Mouse (Mus musculus) MEL (cell line): ENCODE data around the gene Nmrk2. TPM values are rescaled to one million over a fixed set of nuclear protein-coding genes. Genes with fewer than 3 reads are reported as not detected.
A peak's percentile ranks its signal among the peaks of the same experiment; 100 is the strongest.

Source experiments
- DNase-seq: peaks from one replicate; pipeline ENCODE4 v3.0.0; 2011; ENCODE audit warnings: low read depth, low spot score
- H3K27ac ChIP-seq: 2 replicates; pipeline ENCODE4 v1.5.1; 2012; ENCODE audit warnings: low read depth, mild to moderate bottlenecking, control low read depth, low read length, moderate library complexity; ENCODE audit not compliant: control insufficient read depth
- H3K27me3 ChIP-seq, 2 experiments: fragments of 150-350 bp in 1 of 2; sonication (generic) in 1 of 2; 2 replicates each; pipeline ENCODE4 v1.6.1; 2012; ENCODE audit warnings: low read length in 2 of 2, mild to moderate bottlenecking in 2 of 2, improper control_type of control experiment in 1 of 2, moderate library complexity in 1 of 2; ENCODE audit not compliant: insufficient read depth in 2 of 2, control insufficient read depth in 1 of 2
- H3K36me3 ChIP-seq, 2 experiments: 2 replicates each; pipeline ENCODE4 v1.6.1; 2012 to 2014; ENCODE audit warnings: low read length in 2 of 2, improper control_type of control experiment in 1 of 2, inconsistent platforms in 1 of 2, mild to moderate bottlenecking in 1 of 2; ENCODE audit not compliant: insufficient read depth in 2 of 2, control insufficient read depth in 1 of 2
- H3K4me1 ChIP-seq, 2 experiments: fragments of 150-350 bp in 1 of 2; sonication (generic) in 1 of 2; 2 replicates each; pipeline ENCODE4 v1.6.1; 2012; ENCODE audit warnings: low read length in 2 of 2, improper control_type of control experiment in 1 of 2, mild to moderate bottlenecking in 1 of 2; ENCODE audit not compliant: insufficient read depth in 2 of 2, control insufficient read depth in 1 of 2
- H3K4me3 ChIP-seq, 2 experiments: fragments of 150-350 bp in 1 of 2; sonication (generic) in 1 of 2; 2 replicates each; pipeline ENCODE4 v1.5.1; 2012; ENCODE audit warnings: low read depth in 2 of 2, low read length in 2 of 2, mild to moderate bottlenecking in 2 of 2, moderate library complexity in 2 of 2, control low read depth in 1 of 2, improper control_type of control experiment in 1 of 2; ENCODE audit not compliant: control insufficient read depth in 1 of 2, insufficient read depth in 1 of 2
- H3K79me2 ChIP-seq: 2 replicates; pipeline ENCODE4 v1.6.1; 2012; ENCODE audit warnings: mild to moderate bottlenecking, low read length, moderate library complexity; ENCODE audit not compliant: control insufficient read depth, poor library complexity, insufficient read depth
- H3K9ac ChIP-seq: 2 replicates; pipeline ENCODE4 v1.6.1; 2012; ENCODE audit warnings: low read depth, mild to moderate bottlenecking, control low read depth, low read length, moderate library complexity; ENCODE audit not compliant: control insufficient read depth, poor library complexity, severe bottlenecking
- H3K9me3 ChIP-seq: fragments of 150-350 bp; sonication (generic); replicated peaks from 2 replicates; pipeline ENCODE4 v1.6.1; 2012; ENCODE audit warnings: mild to moderate bottlenecking, low read length, improper control_type of control experiment, moderate library complexity; ENCODE audit not compliant: insufficient read depth
- BHLHE40 ChIP-seq: IDR thresholded peaks from 2 replicates; pipeline ENCODE4 v1.6.1; 2012; ENCODE audit warnings: low read depth, mild to moderate bottlenecking, inconsistent platforms, low read length, improper control_type of control experiment, borderline replicate concordance
- E2F4 ChIP-seq: IDR thresholded peaks from 2 replicates; pipeline ENCODE4 v1.6.1; 2011; ENCODE audit warnings: low read depth, low read length, improper control_type of control experiment, borderline replicate concordance
- ELF1 ChIP-seq: IDR thresholded peaks from 2 replicates; pipeline ENCODE4 v1.6.1; 2014; ENCODE audit warnings: low read depth, mild to moderate bottlenecking, inconsistent platforms, low read length, improper control_type of control experiment, moderate library complexity
- HCFC1 ChIP-seq: IDR thresholded peaks from 2 replicates; pipeline ENCODE4 v1.6.1; 2012; ENCODE audit warnings: low read depth, mild to moderate bottlenecking, inconsistent platforms, low read length, improper control_type of control experiment, moderate library complexity
- JUND ChIP-seq: IDR thresholded peaks from 2 replicates; pipeline ENCODE4 v1.6.1; 2011; ENCODE audit warnings: low read depth, mild to moderate bottlenecking, improper control_type of control experiment, low read length
- MAX ChIP-seq: IDR thresholded peaks from 2 replicates; pipeline ENCODE4 v1.6.1; 2011; ENCODE audit warnings: low read length, improper control_type of control experiment
- MXI1 ChIP-seq: IDR thresholded peaks from 2 replicates; pipeline ENCODE4 v1.6.1; 2011; ENCODE audit warnings: mild to moderate bottlenecking, low read depth, low read length, improper control_type of control experiment
- MYC ChIP-seq: IDR thresholded peaks from 2 replicates; pipeline ENCODE4 v1.6.1; 2011; ENCODE audit warnings: low read depth, mild to moderate bottlenecking, low read length, improper control_type of control experiment, moderate library complexity
- NELFE ChIP-seq: IDR thresholded peaks from 2 replicates; pipeline ENCODE4 v1.6.1; 2011; ENCODE audit warnings: low read depth, low read length, improper control_type of control experiment
- POLR2A ChIP-seq, 2 experiments: IDR thresholded peaks; 2 replicates each; pipeline ENCODE4 v1.6.1; 2011 to 2012; ENCODE audit warnings: low read length in 2 of 2, mild to moderate bottlenecking in 2 of 2, control low read depth in 1 of 2, improper control_type of control experiment in 1 of 2, low read depth in 1 of 2, moderate library complexity in 1 of 2; ENCODE audit not compliant: control insufficient read depth in 1 of 2, insufficient read depth in 1 of 2, poor library complexity in 1 of 2
- POLR2AphosphoS2 ChIP-seq: IDR thresholded peaks from 2 replicates; pipeline ENCODE4 v1.6.1; 2011; ENCODE audit warnings: low read length, improper control_type of control experiment
- POLR2AphosphoS5 ChIP-seq: IDR thresholded peaks from 2 replicates; pipeline ENCODE4 v1.6.1; 2012; ENCODE audit warnings: low read depth, borderline replicate concordance, mild to moderate bottlenecking, inconsistent platforms, low read length, moderate library complexity, mixed read lengths
- SIN3A ChIP-seq: IDR thresholded peaks from 2 replicates; pipeline ENCODE4 v1.6.1; 2012; ENCODE audit warnings: low read length, improper control_type of control experiment, inconsistent platforms
- TBP ChIP-seq: IDR thresholded peaks from 2 replicates; pipeline ENCODE4 v1.8.0; 2011; ENCODE audit warnings: low read depth, low read length, improper control_type of control experiment
- UBTF ChIP-seq: IDR thresholded peaks from 2 replicates; pipeline ENCODE4 v1.6.1; 2012; ENCODE audit warnings: low read depth, mild to moderate bottlenecking, inconsistent platforms, low read length, improper control_type of control experiment, moderate library complexity, borderline replicate concordance; ENCODE audit not compliant: insufficient read depth
- USF1 ChIP-seq: IDR thresholded peaks from 2 replicates; pipeline ENCODE4 v1.6.1; 2014; ENCODE audit warnings: low read depth, mild to moderate bottlenecking, inconsistent platforms, low read length, improper control_type of control experiment, moderate library complexity
- USF2 ChIP-seq, 2 experiments: IDR thresholded peaks; 2 replicates each; pipeline ENCODE4 v1.6.1; 2011 to 2012; ENCODE audit warnings: improper control_type of control experiment in 2 of 2, low read length in 2 of 2, borderline replicate concordance in 1 of 2, inconsistent platforms in 1 of 2, low read depth in 1 of 2, mild to moderate bottlenecking in 1 of 2; ENCODE audit not compliant: insufficient read depth in 1 of 2
- ZC3H11A ChIP-seq: IDR thresholded peaks from 2 replicates; pipeline ENCODE4 v1.6.1; 2012; ENCODE audit warnings: low read depth, mild to moderate bottlenecking, inconsistent platforms, low read length, improper control_type of control experiment
- ZMIZ1 ChIP-seq: IDR thresholded peaks from 2 replicates; pipeline ENCODE4 v1.6.1; 2012; ENCODE audit warnings: low read depth, mild to moderate bottlenecking, inconsistent platforms, low read length, improper control_type of control experiment, moderate library complexity
- polyA plus RNA-seq, 2 experiments: library from polyadenylated mRNA; stranded (reverse) in 1 of 2; unstranded in 1 of 2; fragments of >175 nt in 1 of 2; fragments of >200 nt in 1 of 2; gene quantifications; 2 replicates each; pipeline versions ENCODE4 v1.2.1 to v1.2.4; 2012; ENCODE audit warnings: low replicate concordance in 2 of 2, low read depth in 1 of 2; ENCODE audit not compliant: insufficient read length in 2 of 2, insufficient read depth in 1 of 2, missing spikeins in 1 of 2
- total RNA-seq: library from RNA; depleted of rRNA; stranded (reverse); fragments of 300-350 nt; gene quantifications from 2 replicates; pipeline ENCODE4 v1.2.3, GENCODE M21; 2012

Nmrk2 gene
- total and polyA plus RNA-seq, 3 experiments = not detected

DNA sequence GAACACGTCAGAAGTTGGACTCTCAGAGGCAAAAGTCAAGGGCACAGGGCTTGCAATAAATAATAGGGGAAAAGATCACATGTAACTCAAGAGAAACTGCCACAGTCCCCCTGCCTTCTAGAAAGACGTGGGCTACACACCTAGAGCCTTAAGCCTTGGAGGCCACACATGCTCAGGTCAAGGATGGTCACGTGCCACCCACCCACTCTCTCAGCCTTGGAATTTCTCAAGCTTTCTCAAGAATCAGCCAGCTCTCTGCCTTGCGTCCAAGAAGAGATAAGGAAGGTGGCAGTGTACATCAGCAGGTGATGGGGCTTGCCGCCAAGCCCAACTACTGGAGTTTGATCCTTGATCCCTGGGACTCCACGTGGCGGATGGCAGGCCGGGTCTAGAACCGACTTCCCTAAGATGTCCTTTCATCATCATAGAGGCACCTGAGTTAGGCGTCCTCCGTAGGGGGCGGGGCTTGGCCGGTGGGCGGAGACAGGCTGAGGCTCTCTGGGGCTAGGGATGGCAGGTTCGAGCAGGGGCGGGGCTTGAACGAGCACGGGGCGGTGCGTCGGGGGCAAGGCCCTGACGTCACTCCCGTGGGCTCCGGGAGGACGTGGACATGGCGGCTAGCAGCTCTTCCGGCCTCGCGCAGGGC, 30.9 kb upstream of the Nmrk2 start, which contains the start of gene Zfr2:
Gene Zfr2, plus strand, starts transcription at position 576 of the 646 bp plus-strand sequence.
- Histone ChIP-seq H3K4me3 (peak within 1 kb of the TSS; percentile 58 to 79), H3K27ac (peak within 1 kb of the TSS; percentile 13; the same call in 1 of the 2 replicates), H3K36me3 (peaks cover 0 to 7% of the 10 kb centered on the region in 2 experiments; a peak in 2 of 4 replicates), H3K9ac (peak within 1 kb of the TSS; percentile 66), H3K79me2 (no peaks in the 10 kb centered on the region), H3K27me3 (peaks cover 6 to 9% of the 10 kb centered on the region in 2 experiments), H3K4me1 (peaks cover 0 to 12% of the 10 kb centered on the region in 2 experiments; a peak in 2 of 4 replicates), H3K9me3 (no peaks in the 10 kb centered on the region)
- peak; percentile 96 for DNase-seq
- no peak for TF ChIP-seq UBTF
- TF ChIP-seq POLR2A (IDR thresholded peaks at IDR 0.05; ENCODE audit: control insufficient read depth in 1 of 2, insufficient read depth in 1 of 2, low read depth in 1 of 2, low read length in 2 of 2, poor library complexity in 1 of 2) = peak; percentile 55 to 76
- TF ChIP-seq POLR2AphosphoS2 = 0 out of 2 replicates have a peak, but pooled peaks have one; percentile 42
- TF ChIP-seq POLR2AphosphoS5 = no peak
- TF ChIP-seq USF2 (IDR thresholded peaks at IDR 0.05; ENCODE audit: borderline replicate concordance in 1 of 2, insufficient read depth in 1 of 2, low read depth in 1 of 2, low read length in 2 of 2) = peak in 1 of 2 experiments; percentile 66; a peak in 2 of 4 replicates
- 0 out of 2 replicates have a peak, but pooled peaks have one; percentile 26 for TF ChIP-seq TBP
- TF ChIP-seq MAX = peak; percentile 95
- TF ChIP-seq ZMIZ1 = peak; percentile 59; the same call in 1 of the 2 replicates
- TF ChIP-seq ELF1 = no peak; the same call in 1 of the 2 replicates
- TF ChIP-seq HCFC1 = peak; percentile 60
- TF ChIP-seq SIN3A = peak; percentile 79
- TF ChIP-seq JUND = no peak
- no peak for TF ChIP-seq ZC3H11A
- TF ChIP-seq MYC = peak; percentile 97
- peak; percentile 96 for TF ChIP-seq MXI1
- TF ChIP-seq NELFE = peak; percentile 61
- peak; percentile 88 for TF ChIP-seq USF1
- TF ChIP-seq BHLHE40 = peak; percentile 73; the same call in 1 of the 2 replicates

- Histone ChIP-seq H3K9ac (no peak overlapping the region), H3K4me1 (peaks cover 0 to 12% of the 10 kb centered on the region in 2 experiments; a peak in 2 of 4 replicates), H3K79me2 (no peaks in the 10 kb centered on the region), H3K27ac (no peak overlapping the region), H3K4me3 (no peak overlapping the region), H3K36me3 (peaks cover 0 to 7% of the 10 kb centered on the region in 2 experiments; a peak in 2 of 4 replicates), H3K9me3 (no peaks in the 10 kb centered on the region), H3K27me3 (peaks cover 6 to 13% of the 10 kb centered on the region in 2 experiments)
- TF ChIP-seq UBTF (no peak), USF1 (no peak), NELFE (no peak), E2F4 (no peak), USF2 (IDR thresholded peaks at IDR 0.05; ENCODE audit: borderline replicate concordance in 1 of 2, insufficient read depth in 1 of 2, low read depth in 1 of 2, low read length in 2 of 2) (no peak)
- no peak for DNase-seq
These were observed 29.6 kb upstream of the Nmrk2 start for GRCm38 (mm10) chr10:81231436-81231835.
